20 mouse cellular contexts compared by ENCODE assay signal in the genomic region with DNA sequence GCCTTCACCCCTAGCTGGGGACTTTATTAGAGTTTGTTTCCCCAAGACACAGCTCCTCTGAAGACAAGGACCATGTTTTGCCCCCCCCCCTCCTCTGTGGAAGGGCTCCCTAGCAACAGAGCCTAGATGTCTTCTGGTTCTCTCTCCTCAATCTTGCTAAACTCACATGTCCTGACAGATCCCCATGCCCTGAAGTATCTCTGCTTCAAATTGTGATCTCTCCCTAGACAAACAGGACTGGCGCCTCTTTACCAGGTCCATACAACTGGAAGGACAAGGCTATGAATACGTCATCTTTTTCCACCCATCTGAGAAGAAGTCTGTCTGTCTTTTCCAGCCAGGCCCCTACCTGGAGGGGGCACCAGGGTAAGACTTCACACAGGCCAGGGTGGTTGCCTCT. TPM values are rescaled to one million over a fixed set of nuclear protein-coding genes. Genes with fewer than 3 reads are reported as not detected.
"Had no signal": no experiment of that assay in that cellular context is flagged by ENCODE, and none has a peak within 500 bp of the region (broad histone marks: within the 10 kb centered on the region; RNA-seq: fewer than 3 reads in every experiment).

No protein-coding gene starts in this region.

- DNase-seq: kidney, adult 18-20 months; kidney, adult 9 months; kidney, postnatal 14 days; kidney, postnatal 4 days; liver, postnatal 0 days; lung, embryonic 14.5 days; midbrain, embryonic 14.5 days; retina, postnatal 1 day; right cerebral cortex, postnatal 25 days; spleen, adult 18-20 months; thymus, postnatal 25 days had no signal

- ATAC-seq: intestine, embryonic 16.5 days; liver, postnatal 0 days; lung, postnatal 0 days had no signal

- H3K9me3 ChIP-seq: neural tube, embryonic 13.5 days had no signal

- H3K4me3 ChIP-seq: myocyte; neural tube, embryonic 13.5 days had no signal

- H3K27me3 ChIP-seq: neural tube, embryonic 13.5 days had no signal

- H3K4me2 ChIP-seq: liver, embryonic 11.5 days; lung, embryonic 14.5 days; neural tube, embryonic 13.5 days had no signal

- H3K36me3 ChIP-seq: neural tube, embryonic 13.5 days had no signal

- H3K27ac ChIP-seq: liver, embryonic 14.5 days; macrophage; neural tube, embryonic 13.5 days had no signal

- H3K9ac ChIP-seq: liver, embryonic 14.5 days; liver, postnatal 0 days; lung, embryonic 14.5 days; neural tube, embryonic 13.5 days had no signal

RNA-seq across cellular contexts. Expression of gene Them5, which starts 2.3 kb away (rescaled TPM):
- polyA plus RNA-seq: kidney, embryonic 16.5 days; limb, embryonic 11.5 days; liver, embryonic 11.5 days; liver, embryonic 14.5 days; liver, postnatal 0 days; macrophage; midbrain, embryonic 14.5 days; myocyte; neural tube, embryonic 13.5 days had no signal

RNA-seq across cellular contexts. Expression of gene C2cd4d, which starts 18.1 kb away (rescaled TPM):
- polyA plus RNA-seq: liver, embryonic 11.5 days; macrophage; myocyte had no signal

RNA-seq across cellular contexts. Expression of gene Rorc, which starts 28.4 kb away (rescaled TPM):
- polyA plus RNA-seq: macrophage had no signal

RNA-seq across cellular contexts. Expression of gene Lingo4, which starts 54.1 kb away (rescaled TPM):
- polyA plus RNA-seq: limb, embryonic 11.5 days; liver, embryonic 11.5 days; macrophage; myocyte had no signal
